Comparison of ENCODE assay signal across 33 mouse cellular contexts in genomic region chr15:99690924-99691323, GRCm38 (mm10). TPM values are rescaled to one million over a fixed set of nuclear protein-coding genes. Genes with fewer than 3 reads are reported as not detected.
DNase-seq lines count a peak whose midpoint lies in the region; ATAC-seq and TF ChIP-seq lines count a peak whose summit lies in the region.
"Had no signal": no experiment of that assay in that cellular context is flagged by ENCODE, and none has a peak within 500 bp of the region (broad histone marks: within the 10 kb centered on the region; RNA-seq: fewer than 3 reads in every experiment).

No protein-coding gene starts in this region.

- no peaks in the 10 kb centered on the region for H3K9me3 ChIP-seq in hindbrain, embryonic 11.5 days (ENCODE audit: control insufficient read depth, low read length)
- H3K9me3 ChIP-seq in hindbrain, embryonic 14.5 days (ENCODE audit: control insufficient read depth, low read length): no peaks in the 10 kb centered on the region
- no peaks in the 10 kb centered on the region for H3K9me3 ChIP-seq in lung, postnatal 0 days (ENCODE audit: low read length)
- no peaks in the 10 kb centered on the region for H3K9me3 ChIP-seq in neural tube, embryonic 12.5 days
- no peaks in the 10 kb centered on the region for H3K9me3 ChIP-seq in neural tube, embryonic 15.5 days (replicated peaks)
- no peaks in the 10 kb centered on the region for H3K9me3 ChIP-seq in hindbrain, embryonic 13.5 days
- H3K9me3 ChIP-seq: intestine, embryonic 15.5 days; limb, embryonic 10.5 days; limb, embryonic 15.5 days; liver, embryonic 15.5 days had no signal

- no peak for ATAC-seq in hindbrain, embryonic 11.5 days (ENCODE audit: low FRiP score)
- no peak for ATAC-seq in hindbrain, embryonic 14.5 days (ENCODE audit: low FRiP score)
- peak; percentile 54 for ATAC-seq in lung, postnatal 0 days
- no peak for ATAC-seq in neural tube, embryonic 12.5 days (ENCODE audit: low FRiP score, low read depth)
- ATAC-seq in neural tube, embryonic 15.5 days (ENCODE audit: low FRiP score): no peak
- ATAC-seq in hindbrain, embryonic 13.5 days (ENCODE audit: low FRiP score): no peak
- ATAC-seq: activated CD4-positive, CD25-positive, alpha-beta regulatory T cell, adult 4 months; CD4-positive, CD25-positive, alpha-beta regulatory T cell, adult 4 months; forebrain, embryonic 14.5 days; intestine, embryonic 15.5 days had no signal

- TF ChIP-seq EP300 in lung, postnatal 0 days (IDR thresholded peaks at IDR 0.05): no peak

- H3K9ac ChIP-seq in hindbrain, embryonic 11.5 days (ENCODE audit: low read depth, low read length): no peak overlapping the region
- no peak overlapping the region for H3K9ac ChIP-seq in hindbrain, embryonic 14.5 days
- no peak overlapping the region for H3K9ac ChIP-seq in lung, postnatal 0 days (replicated peaks; ENCODE audit: low read depth)
- 0 out of 2 replicates have a peak overlapping the region, but pooled peaks have one; percentile 21 for H3K9ac ChIP-seq in neural tube, embryonic 12.5 days
- H3K9ac ChIP-seq in neural tube, embryonic 15.5 days (replicated peaks): no peak overlapping the region
- H3K9ac ChIP-seq in hindbrain, embryonic 13.5 days: peak overlapping the region; percentile 35
- H3K9ac ChIP-seq: intestine, embryonic 15.5 days; limb, embryonic 15.5 days; liver, embryonic 15.5 days; lung, embryonic 14.5 days had no signal

- no peak overlapping the region for H3K4me3 ChIP-seq in hindbrain, embryonic 11.5 days (ENCODE audit: low read depth, low read length)
- H3K4me3 ChIP-seq in hindbrain, embryonic 14.5 days (replicated peaks; ENCODE audit: low read length): no peak overlapping the region
- no peak overlapping the region for H3K4me3 ChIP-seq in lung, postnatal 0 days (ENCODE audit: low read depth, low read length)
- no peak overlapping the region for H3K4me3 ChIP-seq in neural tube, embryonic 12.5 days
- no peak overlapping the region for H3K4me3 ChIP-seq in neural tube, embryonic 15.5 days (replicated peaks)
- no peak overlapping the region for H3K4me3 ChIP-seq in hindbrain, embryonic 13.5 days
- H3K4me3 ChIP-seq: intestine, embryonic 15.5 days; limb, embryonic 10.5 days; limb, embryonic 15.5 days; liver, embryonic 15.5 days had no signal

- H3K36me3 ChIP-seq in hindbrain, embryonic 11.5 days (ENCODE audit: control insufficient read depth, insufficient read depth, low read length): no peaks in the 10 kb centered on the region
- peaks cover 22% of the 10 kb centered on the region for H3K36me3 ChIP-seq in hindbrain, embryonic 14.5 days (replicated peaks; ENCODE audit: control insufficient read depth, insufficient read depth)
- H3K36me3 ChIP-seq in lung, postnatal 0 days (ENCODE audit: insufficient read depth, low read length): no peaks in the 10 kb centered on the region
- peaks cover 17% of the 10 kb centered on the region for H3K36me3 ChIP-seq in neural tube, embryonic 12.5 days
- peaks cover 32% of the 10 kb centered on the region for H3K36me3 ChIP-seq in neural tube, embryonic 15.5 days
- peaks cover 49% of the 10 kb centered on the region for H3K36me3 ChIP-seq in hindbrain, embryonic 13.5 days
- H3K36me3 ChIP-seq: intestine, embryonic 15.5 days; limb, embryonic 10.5 days; limb, embryonic 15.5 days; liver, embryonic 15.5 days had no signal

- DNase-seq in hindbrain, embryonic 11.5 days (ENCODE audit: low spot score): no peak
- DNase-seq in hindbrain, embryonic 14.5 days (ENCODE audit: low spot score): no peak
- DNase-seq in lung, postnatal 0 days (ENCODE audit: low spot score): no peak
- no peak for DNase-seq in lung, postnatal 14 days
- DNase-seq: adrenal gland, adult 2 months; adrenal gland, postnatal 36 days; cerebellum, adult 2 months; cerebellum, postnatal 25 days; gastrocnemius, postnatal 25 days; heart, adult 11 months; kidney, adult 9 months; kidney, postnatal 14 days; layer of hippocampus, adult 9-11 months; lung, embryonic 14.5 days; lung, postnatal 36 days; right cerebral cortex, postnatal 4 days; thymus, adult 18-20 months; thymus, postnatal 36 days had no signal

- TF ChIP-seq CTCF in lung, postnatal 0 days (IDR thresholded peaks at IDR 0.05): no peak

- 22% methylated on average over 4 of the region's 4 CpGs for WGBS in hindbrain, embryonic 11.5 days
- 19% methylated on average over 4 of the region's 4 CpGs for WGBS in hindbrain, embryonic 14.5 days
- WGBS in lung, postnatal 0 days: 10% methylated on average over 4 of the region's 4 CpGs
- 35% methylated on average over 4 of the region's 4 CpGs for WGBS in neural tube, embryonic 12.5 days
- 35% methylated on average over 4 of the region's 4 CpGs for WGBS in neural tube, embryonic 15.5 days
- 27% methylated on average over 4 of the region's 4 CpGs for WGBS in hindbrain, embryonic 13.5 days

- H3K4me1 ChIP-seq in hindbrain, embryonic 11.5 days (replicated peaks; ENCODE audit: control insufficient read depth, insufficient read depth, low read length): peaks cover 6% of the 10 kb centered on the region; the same call in 1 of the 2 replicates
- H3K4me1 ChIP-seq in hindbrain, embryonic 14.5 days (replicated peaks; ENCODE audit: control insufficient read depth, insufficient read depth, low read length): peaks cover 6% of the 10 kb centered on the region; the same call in 1 of the 2 replicates
- no peaks in the 10 kb centered on the region for H3K4me1 ChIP-seq in lung, postnatal 0 days (ENCODE audit: insufficient read depth, low read depth, low read length)
- peaks cover 20% of the 10 kb centered on the region; the same call in 1 of the 2 replicates for H3K4me1 ChIP-seq in neural tube, embryonic 12.5 days
- peaks cover 28% of the 10 kb centered on the region for H3K4me1 ChIP-seq in neural tube, embryonic 15.5 days
- H3K4me1 ChIP-seq in hindbrain, embryonic 13.5 days (replicated peaks): peaks cover 45% of the 10 kb centered on the region
- H3K4me1 ChIP-seq: intestine, embryonic 15.5 days; liver, embryonic 15.5 days had no signal

- H3K27ac ChIP-seq in hindbrain, embryonic 11.5 days (ENCODE audit: low read depth, low read length): peak overlapping the region; percentile 33; the same call in 1 of the 2 replicates
- no peak overlapping the region for H3K27ac ChIP-seq in hindbrain, embryonic 14.5 days
- no peak overlapping the region for H3K27ac ChIP-seq in lung, postnatal 0 days (ENCODE audit: low read length)
- no peak overlapping the region for H3K27ac ChIP-seq in neural tube, embryonic 12.5 days
- H3K27ac ChIP-seq in neural tube, embryonic 15.5 days (replicated peaks): no peak overlapping the region
- peak overlapping the region; percentile 71 for H3K27ac ChIP-seq in hindbrain, embryonic 13.5 days
- H3K27ac ChIP-seq: intestine, embryonic 15.5 days; limb, embryonic 10.5 days; limb, embryonic 15.5 days; liver, embryonic 15.5 days; stomach, postnatal 0 days had no signal

- no peaks in the 10 kb centered on the region for H3K27me3 ChIP-seq in hindbrain, embryonic 11.5 days (ENCODE audit: control insufficient read depth, insufficient read depth, low read length)
- no peaks in the 10 kb centered on the region for H3K27me3 ChIP-seq in hindbrain, embryonic 14.5 days (ENCODE audit: control insufficient read depth, insufficient read depth, low read length)
- 0 out of 2 replicates have a peak, but pooled peaks cover 4% of the 10 kb centered on the region for H3K27me3 ChIP-seq in lung, postnatal 0 days (replicated peaks; ENCODE audit: insufficient read depth, low read length)
- H3K27me3 ChIP-seq in neural tube, embryonic 12.5 days (replicated peaks): no peaks in the 10 kb centered on the region
- H3K27me3 ChIP-seq in neural tube, embryonic 15.5 days (replicated peaks): no peaks in the 10 kb centered on the region
- no peaks in the 10 kb centered on the region for H3K27me3 ChIP-seq in hindbrain, embryonic 13.5 days

- H3K4me2 ChIP-seq in hindbrain, embryonic 11.5 days (replicated peaks; ENCODE audit: low read depth, low read length): no peak overlapping the region
- no peak overlapping the region for H3K4me2 ChIP-seq in hindbrain, embryonic 14.5 days (replicated peaks)
- H3K4me2 ChIP-seq in lung, postnatal 0 days (replicated peaks; ENCODE audit: low read depth, low read length): no peak overlapping the region
- H3K4me2 ChIP-seq in neural tube, embryonic 12.5 days (replicated peaks): no peak overlapping the region; the same call in 1 of the 2 replicates
- no peak overlapping the region for H3K4me2 ChIP-seq in neural tube, embryonic 15.5 days
- no peak overlapping the region for H3K4me2 ChIP-seq in hindbrain, embryonic 13.5 days
- H3K4me2 ChIP-seq: heart, embryonic 11.5 days; intestine, embryonic 15.5 days; limb, embryonic 15.5 days; liver, embryonic 15.5 days; lung, embryonic 14.5 days had no signal

RNA-seq across cellular contexts. Expression of gene Smarcd1, which starts 11.0 kb away (rescaled TPM):
- polyA plus RNA-seq in hindbrain, embryonic 11.5 days (2014; fragmentation: Nextera tagmentation; extraction: Ambion mirVana): 99.1 and 103 TPM in 2 replicates
- polyA plus RNA-seq in hindbrain, embryonic 14.5 days (2014; fragmentation: Nextera tagmentation; extraction: Ambion mirVana): 93.2 and 107 TPM in 2 replicates
- 19.7 and 20.4 TPM in 2 replicates for polyA plus RNA-seq in lung, postnatal 0 days (2015; fragmentation: Nextera tagmentation; extraction: Ambion mirVana)
- polyA plus RNA-seq in neural tube, embryonic 12.5 days (2016; fragmentation: Nextera tagmentation; extraction: Ambion mirVana): 142 and 146 TPM in 2 replicates
- 80.2 and 91.5 TPM in 2 replicates for polyA plus RNA-seq in neural tube, embryonic 15.5 days (2015; fragmentation: Nextera tagmentation; extraction: Ambion mirVana)
- polyA plus RNA-seq in hindbrain, embryonic 13.5 days (2015; fragmentation: Nextera tagmentation; extraction: Ambion mirVana): 134 and 145 TPM in 2 replicates

RNA-seq across cellular contexts. Expression of gene Gm17349, which starts 14.4 kb away (rescaled TPM):
- polyA plus RNA-seq in hindbrain, embryonic 11.5 days (2014; fragmentation: Nextera tagmentation; extraction: Ambion mirVana): not detected in 2 replicates
- not detected in 2 replicates for polyA plus RNA-seq in hindbrain, embryonic 14.5 days (2014; fragmentation: Nextera tagmentation; extraction: Ambion mirVana)
- 3.2 TPM in 1 of 2 replicates, not detected in the other for polyA plus RNA-seq in lung, postnatal 0 days (2015; fragmentation: Nextera tagmentation; extraction: Ambion mirVana)
- polyA plus RNA-seq in neural tube, embryonic 12.5 days (2016; fragmentation: Nextera tagmentation; extraction: Ambion mirVana): not detected in 2 replicates
- not detected in 2 replicates for polyA plus RNA-seq in neural tube, embryonic 15.5 days (2015; fragmentation: Nextera tagmentation; extraction: Ambion mirVana)
- not detected in 2 replicates for polyA plus RNA-seq in hindbrain, embryonic 13.5 days (2015; fragmentation: Nextera tagmentation; extraction: Ambion mirVana)
- polyA plus RNA-seq: activated CD4-positive, CD25-positive, alpha-beta regulatory T cell, adult 4 months; brain, embryonic 14.5 days; CD4-positive, CD25-positive, alpha-beta regulatory T cell, adult 4 months; cerebellum, adult 2 months; embryonic facial prominence, embryonic 11.5 days; forebrain, embryonic 14.5 days; heart, embryonic 11.5 days; heart, postnatal 0 days; intestine, embryonic 15.5 days; limb, embryonic 10.5 days; limb, embryonic 15.5 days; liver, embryonic 15.5 days; lung, embryonic 14.5 days had no signal

RNA-seq across cellular contexts. Expression of gene Asic1, which starts 20.8 kb away (rescaled TPM):
- 14.4 and 21.0 TPM in 2 replicates for polyA plus RNA-seq in hindbrain, embryonic 11.5 days (2014; fragmentation: Nextera tagmentation; extraction: Ambion mirVana)
- polyA plus RNA-seq in hindbrain, embryonic 14.5 days (2014; fragmentation: Nextera tagmentation; extraction: Ambion mirVana): 49.7 and 51.7 TPM in 2 replicates
- 1.3 TPM in 2 replicates for polyA plus RNA-seq in lung, postnatal 0 days (2015; fragmentation: Nextera tagmentation; extraction: Ambion mirVana)
- 54.3 and 62.6 TPM in 2 replicates for polyA plus RNA-seq in neural tube, embryonic 12.5 days (2016; fragmentation: Nextera tagmentation; extraction: Ambion mirVana)
- polyA plus RNA-seq in neural tube, embryonic 15.5 days (2015; fragmentation: Nextera tagmentation; extraction: Ambion mirVana): 59.3 and 68.9 TPM in 2 replicates
- polyA plus RNA-seq in hindbrain, embryonic 13.5 days (2015; fragmentation: Nextera tagmentation; extraction: Ambion mirVana): 58.3 and 63.0 TPM in 2 replicates

RNA-seq across cellular contexts. Expression of gene Gpd1, which starts 26.4 kb away (rescaled TPM):
- 0.25 and 0.36 TPM in 2 replicates for polyA plus RNA-seq in hindbrain, embryonic 11.5 days (2014; fragmentation: Nextera tagmentation; extraction: Ambion mirVana)
- 2.0 and 2.2 TPM in 2 replicates for polyA plus RNA-seq in hindbrain, embryonic 14.5 days (2014; fragmentation: Nextera tagmentation; extraction: Ambion mirVana)
- polyA plus RNA-seq in lung, postnatal 0 days (2015; fragmentation: Nextera tagmentation; extraction: Ambion mirVana): 10.0 and 13.2 TPM in 2 replicates
- 0.97 and 1.4 TPM in 2 replicates for polyA plus RNA-seq in neural tube, embryonic 12.5 days (2016; fragmentation: Nextera tagmentation; extraction: Ambion mirVana)
- polyA plus RNA-seq in neural tube, embryonic 15.5 days (2015; fragmentation: Nextera tagmentation; extraction: Ambion mirVana): 4.5 and 5.2 TPM in 2 replicates
- 1.6 and 2.1 TPM in 2 replicates for polyA plus RNA-seq in hindbrain, embryonic 13.5 days (2015; fragmentation: Nextera tagmentation; extraction: Ambion mirVana)

RNA-seq across cellular contexts. Expression of gene Cox14, which starts 34.5 kb away (rescaled TPM):
- 148 and 163 TPM in 2 replicates for polyA plus RNA-seq in hindbrain, embryonic 11.5 days (2014; fragmentation: Nextera tagmentation; extraction: Ambion mirVana)
- polyA plus RNA-seq in hindbrain, embryonic 14.5 days (2014; fragmentation: Nextera tagmentation; extraction: Ambion mirVana): 182 and 202 TPM in 2 replicates
- polyA plus RNA-seq in lung, postnatal 0 days (2015; fragmentation: Nextera tagmentation; extraction: Ambion mirVana): 197 and 206 TPM in 2 replicates
- polyA plus RNA-seq in neural tube, embryonic 12.5 days (2016; fragmentation: Nextera tagmentation; extraction: Ambion mirVana): 169 and 170 TPM in 2 replicates
- polyA plus RNA-seq in neural tube, embryonic 15.5 days (2015; fragmentation: Nextera tagmentation; extraction: Ambion mirVana): 178 and 182 TPM in 2 replicates
- 160 and 174 TPM in 2 replicates for polyA plus RNA-seq in hindbrain, embryonic 13.5 days (2015; fragmentation: Nextera tagmentation; extraction: Ambion mirVana)

Comparison
In these comparisons a context has a peak if more than half of its experiments do, and no peak if none do; other contexts are left out.
1. H3K27ac ChIP-seq: peak in hindbrain, embryonic 11.5 days (single experiment) and hindbrain, embryonic 13.5 days (single experiment); none in hindbrain, embryonic 14.5 days (single experiment), lung, postnatal 0 days (single experiment), neural tube, embryonic 12.5 days (single experiment) and neural tube, embryonic 15.5 days (single experiment).
2. H3K9ac ChIP-seq: peak in neural tube, embryonic 12.5 days (single experiment) and hindbrain, embryonic 13.5 days (single experiment); none in hindbrain, embryonic 11.5 days (single experiment), hindbrain, embryonic 14.5 days (single experiment), lung, postnatal 0 days (single experiment) and neural tube, embryonic 15.5 days (single experiment).